Mouse (Mus musculus): ENCODE results near the gene Taok2. TPM values are rescaled to one million over a fixed set of nuclear protein-coding genes. Genes with fewer than 3 reads are reported as not detected.
A peak's percentile ranks its signal among the peaks of the same experiment; 100 is the strongest.

Gene Taok2
- polyA plus RNA-seq, 1 experiment from 2014 or later, result 39.0 TPM

- Histone ChIP-seq H3K36me3 (ENCODE audit: control insufficient read depth, insufficient read depth, low read length) (peaks cover 14% of the 10 kb centered on the region), H3K27me3 (ENCODE audit: control insufficient read depth, insufficient read depth, low read length) (no peaks in the 10 kb centered on the region), H3K4me3 (replicated peaks; ENCODE audit: low read depth, low read length) (no peak overlapping the region), H3K4me1 (ENCODE audit: control insufficient read depth, insufficient read depth, low read length) (no peaks in the 10 kb centered on the region), H3K9ac (replicated peaks; ENCODE audit: low read length) (no peak overlapping the region), H3K4me2 (ENCODE audit: low read length) (no peak overlapping the region), H3K9me3 (ENCODE audit: control insufficient read depth, low read length) (no peaks in the 10 kb centered on the region), H3K27ac (replicated peaks; ENCODE audit: low read depth, low read length) (no peak overlapping the region)
- ATAC-seq (ENCODE audit: low FRiP score, low TSS enrichment) (no peak), DNase-seq (no peak)
- WGBS, result 57% methylated on average over 7 of the region's 7 CpGs
Measured at GRCm38 (mm10) chr7:126888852-126889251, 4.3 kb upstream of the Taok2 start.

GRCm38 (mm10) chr7:126887281-126887680 lies 2.8 kb upstream of the Taok2 start:
- H3K4me1 ChIP-seq (ENCODE audit: control insufficient read depth, insufficient read depth, low read length), result peaks cover 11% of the 10 kb centered on the region
- WGBS, result 92% methylated on average over 5 of the region's 5 CpGs

GRCm38 (mm10) chr7:126883731-126884181 lies 747 bp downstream of the Taok2 start:
- Histone ChIP-seq H3K4me1 (ENCODE audit: control insufficient read depth, insufficient read depth, low read length) (peaks cover 28% of the 10 kb centered on the region), H3K36me3 (ENCODE audit: control insufficient read depth, insufficient read depth, low read length) (peaks cover 20% of the 10 kb centered on the region), H3K27ac (replicated peaks; ENCODE audit: low read depth, low read length) (peak overlapping the region; percentile 92), H3K9ac (replicated peaks; ENCODE audit: low read length) (peak overlapping the region; percentile 87), H3K4me3 (replicated peaks; ENCODE audit: low read depth, low read length) (peak overlapping the region; percentile 69), H3K27me3 (ENCODE audit: control insufficient read depth, insufficient read depth, low read length) (no peaks in the 10 kb centered on the region), H3K9me3 (ENCODE audit: control insufficient read depth, low read length) (no peaks in the 10 kb centered on the region), H3K4me2 (ENCODE audit: low read length) (peak overlapping the region; percentile 99)
- ATAC-seq (ENCODE audit: low FRiP score, low TSS enrichment) (no peak), DNase-seq (peak; percentile 28)
- under 1% methylated on average over 15 of the region's 15 CpGs for WGBS

More at GRCm38 (mm10) chr7:126887281-126887680, 2.8 kb upstream of the Taok2 start:
- Histone ChIP-seq H3K36me3 (ENCODE audit: control insufficient read depth, insufficient read depth, low read length) (peaks cover 14% of the 10 kb centered on the region), H3K27me3 (ENCODE audit: control insufficient read depth, insufficient read depth, low read length) (no peaks in the 10 kb centered on the region), H3K4me3 (replicated peaks; ENCODE audit: low read depth, low read length) (no peak overlapping the region), H3K27ac (replicated peaks; ENCODE audit: low read depth, low read length) (no peak overlapping the region), H3K4me2 (ENCODE audit: low read length) (no peak overlapping the region), H3K9me3 (ENCODE audit: control insufficient read depth, low read length) (no peaks in the 10 kb centered on the region), H3K9ac (replicated peaks; ENCODE audit: low read length) (no peak overlapping the region)
- ATAC-seq (ENCODE audit: low FRiP score, low TSS enrichment) (no peak), DNase-seq (no peak)

- no peak for ATAC-seq (ENCODE audit: low FRiP score, low TSS enrichment)
- 83% methylated on average over 6 of the region's 6 CpGs for WGBS
- peaks cover 48% of the 10 kb centered on the region for H3K36me3 ChIP-seq (ENCODE audit: control insufficient read depth, insufficient read depth, low read length)
- peak overlapping the region; percentile 99 for H3K4me2 ChIP-seq (ENCODE audit: low read length)
- peak overlapping the region; percentile 39; the same call in 1 of the 2 replicates for H3K9ac ChIP-seq (replicated peaks; ENCODE audit: low read length)
- no peaks in the 10 kb centered on the region for H3K27me3 ChIP-seq (ENCODE audit: control insufficient read depth, insufficient read depth, low read length)
- DNase-seq, result no peak
- H3K9me3 ChIP-seq (ENCODE audit: control insufficient read depth, low read length), result no peaks in the 10 kb centered on the region
- H3K4me3 ChIP-seq (replicated peaks; ENCODE audit: low read depth, low read length), result no peak overlapping the region
- peaks cover 28% of the 10 kb centered on the region for H3K4me1 ChIP-seq (ENCODE audit: control insufficient read depth, insufficient read depth, low read length)
- H3K27ac ChIP-seq (replicated peaks; ENCODE audit: low read depth, low read length), result no peak overlapping the region
Measured at GRCm38 (mm10) chr7:126881040-126881439, 3.5 kb downstream of the Taok2 start.

- H3K4me2 ChIP-seq (ENCODE audit: low read length), result no peak overlapping the region
- WGBS, result 100% methylated on average over 1 of the region's 1 CpGs
- no peak for DNase-seq
- no peaks in the 10 kb centered on the region for H3K9me3 ChIP-seq (ENCODE audit: control insufficient read depth, low read length)
- peaks cover 17% of the 10 kb centered on the region for H3K4me1 ChIP-seq (ENCODE audit: control insufficient read depth, insufficient read depth, low read length)
- H3K27ac ChIP-seq (replicated peaks; ENCODE audit: low read depth, low read length), result no peak overlapping the region
- H3K27me3 ChIP-seq (ENCODE audit: control insufficient read depth, insufficient read depth, low read length), result no peaks in the 10 kb centered on the region
- no peak for ATAC-seq (ENCODE audit: low FRiP score, low TSS enrichment)
- H3K9ac ChIP-seq (replicated peaks; ENCODE audit: low read length), result no peak overlapping the region
- peaks cover 86% of the 10 kb centered on the region for H3K36me3 ChIP-seq (ENCODE audit: control insufficient read depth, insufficient read depth, low read length)
- H3K4me3 ChIP-seq (replicated peaks; ENCODE audit: low read depth, low read length), result no peak overlapping the region
Measured at GRCm38 (mm10) chr7:126877239-126877638, 7.3 kb downstream of the Taok2 start.

GRCm38 (mm10) chr7:126870520-126870891 lies 14.0 kb downstream of the Taok2 start:
- H3K9ac ChIP-seq (replicated peaks; ENCODE audit: low read length), result no peak overlapping the region
- no peak for DNase-seq
- H3K4me1 ChIP-seq (ENCODE audit: control insufficient read depth, insufficient read depth, low read length), result no peaks in the 10 kb centered on the region
- no peaks in the 10 kb centered on the region for H3K9me3 ChIP-seq (ENCODE audit: control insufficient read depth, low read length)
- ATAC-seq (ENCODE audit: low FRiP score, low TSS enrichment), result no peak
- no peaks in the 10 kb centered on the region for H3K27me3 ChIP-seq (ENCODE audit: control insufficient read depth, insufficient read depth, low read length)
- no peak overlapping the region for H3K4me2 ChIP-seq (ENCODE audit: low read length)
- peaks cover 100% of the 10 kb centered on the region for H3K36me3 ChIP-seq (ENCODE audit: control insufficient read depth, insufficient read depth, low read length)
- no peak overlapping the region for H3K27ac ChIP-seq (replicated peaks; ENCODE audit: low read depth, low read length)
- no peak overlapping the region for H3K4me3 ChIP-seq (replicated peaks; ENCODE audit: low read depth, low read length)
- WGBS, result 100% methylated on average over 2 of the region's 2 CpGs

- no peak overlapping the region for H3K27ac ChIP-seq (replicated peaks; ENCODE audit: low read depth, low read length)
- no peak for ATAC-seq (ENCODE audit: low FRiP score, low TSS enrichment)
- DNase-seq, result no peak
- WGBS, result 91% methylated on average over 23 of the region's 23 CpGs
- H3K4me1 ChIP-seq (ENCODE audit: control insufficient read depth, insufficient read depth, low read length), result no peaks in the 10 kb centered on the region
- H3K27me3 ChIP-seq (ENCODE audit: control insufficient read depth, insufficient read depth, low read length), result no peaks in the 10 kb centered on the region
- no peak overlapping the region for H3K4me3 ChIP-seq (replicated peaks; ENCODE audit: low read depth, low read length)
- peaks cover 99% of the 10 kb centered on the region for H3K36me3 ChIP-seq (ENCODE audit: control insufficient read depth, insufficient read depth, low read length)
- H3K9me3 ChIP-seq (ENCODE audit: control insufficient read depth, low read length), result no peaks in the 10 kb centered on the region
- H3K4me2 ChIP-seq (ENCODE audit: low read length), result no peak overlapping the region
- no peak overlapping the region for H3K9ac ChIP-seq (replicated peaks; ENCODE audit: low read length)
Measured at GRCm38 (mm10) chr7:126869780-126870519, 14.6 kb downstream of the Taok2 start.

- no peak for DNase-seq
- peaks cover 9% of the 10 kb centered on the region for H3K4me1 ChIP-seq (ENCODE audit: control insufficient read depth, insufficient read depth, low read length)
- peaks cover 93% of the 10 kb centered on the region for H3K36me3 ChIP-seq (ENCODE audit: control insufficient read depth, insufficient read depth, low read length)
Measured at GRCm38 (mm10) chr7:126868003-126868402, 16.5 kb downstream of the Taok2 start.

GRCm38 (mm10) chr7:126867534-126867933 lies 17.0 kb downstream of the Taok2 start:
- H3K4me1 ChIP-seq (ENCODE audit: control insufficient read depth, insufficient read depth, low read length), result peaks cover 14% of the 10 kb centered on the region
- H3K4me2 ChIP-seq (ENCODE audit: low read length), result no peak overlapping the region
- no peak overlapping the region for H3K27ac ChIP-seq (replicated peaks; ENCODE audit: low read depth, low read length)
- no peak overlapping the region for H3K9ac ChIP-seq (replicated peaks; ENCODE audit: low read length)
- H3K27me3 ChIP-seq (ENCODE audit: control insufficient read depth, insufficient read depth, low read length), result no peaks in the 10 kb centered on the region
- WGBS, result 91% methylated on average over 2 of the region's 2 CpGs
- H3K4me3 ChIP-seq (replicated peaks; ENCODE audit: low read depth, low read length), result no peak overlapping the region
- H3K36me3 ChIP-seq (ENCODE audit: control insufficient read depth, insufficient read depth, low read length), result peaks cover 88% of the 10 kb centered on the region
- no peak for DNase-seq
- H3K9me3 ChIP-seq (ENCODE audit: control insufficient read depth, low read length), result no peaks in the 10 kb centered on the region
- no peak for ATAC-seq (ENCODE audit: low FRiP score, low TSS enrichment)

More at GRCm38 (mm10) chr7:126868003-126868402, 16.5 kb downstream of the Taok2 start:
- Histone ChIP-seq H3K9me3 (ENCODE audit: control insufficient read depth, low read length) (no peaks in the 10 kb centered on the region), H3K4me2 (ENCODE audit: low read length) (no peak overlapping the region), H3K27me3 (ENCODE audit: control insufficient read depth, insufficient read depth, low read length) (no peaks in the 10 kb centered on the region), H3K27ac (replicated peaks; ENCODE audit: low read depth, low read length) (no peak overlapping the region), H3K9ac (replicated peaks; ENCODE audit: low read length) (no peak overlapping the region), H3K4me3 (replicated peaks; ENCODE audit: low read depth, low read length) (no peak overlapping the region)
- ATAC-seq (ENCODE audit: low FRiP score, low TSS enrichment), result no peak
- WGBS, result 90% methylated on average over 12 of the region's 12 CpGs

All from midbrain, embryonic 14.5 days (tissue).